Mouse (Mus musculus) neural tube, embryonic 11.5 days (tissue): Measurements from ENCODE around the gene Adam19. TPM values are rescaled to one million over a fixed set of nuclear protein-coding genes. Genes with fewer than 3 reads are reported as not detected.

ENCODE experiments used
- ATAC-seq: fragments of 200-750 bp; cut with Nextera tagmentation; 2 replicates; pipeline ENCODE4 v1.8.0; 2017; ENCODE audit warnings: moderate number of reproducible peaks, mild to moderate bottlenecking, moderate TSS enrichment, moderate library complexity; ENCODE audit not compliant: insufficient read depth, low FRiP score, low TSS enrichment
- DNase-seq: peaks from one replicate; pipeline ENCODE4 v3.0.0-alpha.2; 2015; ENCODE audit warnings: low spot score
- H3K27ac ChIP-seq: fragments of 300-500 bp; sonication (generic); 2 replicates; pipeline ENCODE4 v1.5.1; 2014; ENCODE audit warnings: low read depth, mild to moderate bottlenecking, low read length
- H3K27me3 ChIP-seq: fragments of 300-500 bp; sonication (generic); 2 replicates; pipeline ENCODE4 v1.6.1; 2014; ENCODE audit warnings: mild to moderate bottlenecking, low read length, mixed read lengths; ENCODE audit not compliant: control insufficient read depth, insufficient read depth
- H3K36me3 ChIP-seq: fragments of 300-500 bp; sonication (generic); 2 replicates; pipeline ENCODE4 v1.6.1; 2014; ENCODE audit warnings: mild to moderate bottlenecking, low read length, moderate library complexity, mixed read lengths; ENCODE audit not compliant: control insufficient read depth, insufficient read depth
- H3K4me1 ChIP-seq: fragments of 300-500 bp; sonication (generic); 2 replicates; pipeline ENCODE4 v1.6.1; 2014; ENCODE audit warnings: low read length, mixed read lengths; ENCODE audit not compliant: control insufficient read depth, insufficient read depth
- H3K4me2 ChIP-seq: fragments of 300-500 bp; sonication (generic); 2 replicates; pipeline ENCODE4 v1.6.1; 2014; ENCODE audit warnings: low read depth, mild to moderate bottlenecking, moderate library complexity
- H3K4me3 ChIP-seq: fragments of 300-500 bp; sonication (generic); 2 replicates; pipeline ENCODE4 v1.5.1; 2014; ENCODE audit warnings: low read depth, low read length
- H3K9ac ChIP-seq: fragments of 300-500 bp; sonication (generic); 2 replicates; pipeline ENCODE4 v1.6.1; 2014; ENCODE audit warnings: mild to moderate bottlenecking, low read length
- H3K9me3 ChIP-seq: fragments of 300-500 bp; sonication (generic); 2 replicates; pipeline ENCODE4 v1.6.1; 2016; ENCODE audit warnings: low read length; ENCODE audit not compliant: control insufficient read depth
- WGBS: fragments of 180-500 bp; shearing (Covaris S2); extraction: QIAGEN DNeasy Blood & Tissue Kit; methylation state at CpG from one replicate; pipeline ENCODE4 v1.1.7; 2014; 5-methylcytosine and 5-hydroxymethylcytosine counted together
- polyA plus RNA-seq: library from polyadenylated mRNA; unstranded; fragments of >200 nt; fragmentation: Nextera tagmentation; extraction: Ambion mirVana; gene quantifications from 2 replicates; pipeline ENCODE4 v1.2.1, GENCODE M21; 2014

The Adam19 gene
- polyA plus RNA-seq, 1 experiment from 2014 or later = 20.0 TPM

- Histone ChIP-seq H3K9ac (no peak overlapping the region), H3K9me3 (no peaks in the 10 kb centered on the region), H3K4me3 (no peak overlapping the region), H3K4me1 (no peaks in the 10 kb centered on the region), H3K36me3 (no peaks in the 10 kb centered on the region), H3K27me3 (no peaks in the 10 kb centered on the region), H3K27ac (no peak overlapping the region), H3K4me2 (no peak overlapping the region)
- DNase-seq (no peak), ATAC-seq (no peak)
- 62% methylated on average over 6 of the region's 6 CpGs for WGBS
Measured at GRCm38 (mm10) chr11:46102107-46102506, 46.3 kb downstream of the Adam19 start.

GRCm38 (mm10) chr11:46107046-46107445 lies 51.3 kb downstream of the Adam19 start:
- Histone ChIP-seq H3K27me3 (no peaks in the 10 kb centered on the region), H3K36me3 (no peaks in the 10 kb centered on the region), H3K27ac (no peak overlapping the region), H3K4me2 (no peak overlapping the region), H3K9me3 (no peaks in the 10 kb centered on the region), H3K4me3 (no peak overlapping the region), H3K9ac (no peak overlapping the region), H3K4me1 (no peaks in the 10 kb centered on the region)
- ATAC-seq (no peak), DNase-seq (no peak)
- WGBS = 95% methylated on average over 1 of the region's 1 CpGs

- Histone ChIP-seq H3K4me1 (no peaks in the 10 kb centered on the region), H3K9ac (no peak overlapping the region), H3K27me3 (no peaks in the 10 kb centered on the region), H3K27ac (no peak overlapping the region), H3K36me3 (no peaks in the 10 kb centered on the region), H3K9me3 (no peaks in the 10 kb centered on the region), H3K4me2 (no peak overlapping the region), H3K4me3 (no peak overlapping the region)
- DNase-seq = no peak
- no peak for ATAC-seq
- WGBS = 91% methylated on average over 5 of the region's 5 CpGs
Measured at GRCm38 (mm10) chr11:46109206-46109605, 53.4 kb downstream of the Adam19 start.

- H3K9ac ChIP-seq = no peak overlapping the region
- H3K4me3 ChIP-seq = no peak overlapping the region
- H3K27me3 ChIP-seq = no peaks in the 10 kb centered on the region
- DNase-seq = no peak
- no peaks in the 10 kb centered on the region for H3K9me3 ChIP-seq
- H3K36me3 ChIP-seq = no peaks in the 10 kb centered on the region
- ATAC-seq = no peak
- no peak overlapping the region for H3K27ac ChIP-seq
- no peak overlapping the region for H3K4me2 ChIP-seq
- WGBS = 79% methylated on average over 8 of the region's 8 CpGs
- H3K4me1 ChIP-seq = no peaks in the 10 kb centered on the region
Measured at GRCm38 (mm10) chr11:46110156-46110944, 54.6 kb downstream of the Adam19 start.

GRCm38 (mm10) chr11:46110945-46111287 lies 55.1 kb downstream of the Adam19 start:
- no peak overlapping the region for H3K4me2 ChIP-seq

GRCm38 (mm10) chr11:46113211-46113610 lies 57.4 kb downstream of the Adam19 start:
- Histone ChIP-seq H3K4me1 (no peaks in the 10 kb centered on the region), H3K36me3 (no peaks in the 10 kb centered on the region), H3K4me3 (no peak overlapping the region), H3K4me2 (no peak overlapping the region), H3K9me3 (no peaks in the 10 kb centered on the region), H3K27me3 (no peaks in the 10 kb centered on the region), H3K9ac (no peak overlapping the region), H3K27ac (no peak overlapping the region)
- no peak for DNase-seq
- whole genome bisulfite sequencing = 86% methylated on average over 3 of the region's 3 CpGs
- ATAC-seq = no peak

More at GRCm38 (mm10) chr11:46110945-46111287, 55.1 kb downstream of the Adam19 start:
- 90% methylated on average over 1 of the region's 1 CpGs for WGBS
- no peaks in the 10 kb centered on the region for H3K27me3 ChIP-seq
- H3K4me3 ChIP-seq = no peak overlapping the region
- H3K36me3 ChIP-seq = no peaks in the 10 kb centered on the region
- no peak overlapping the region for H3K9ac ChIP-seq
- DNase-seq (no peak), ATAC-seq (no peak)
- no peaks in the 10 kb centered on the region for H3K9me3 ChIP-seq
- no peaks in the 10 kb centered on the region for H3K4me1 ChIP-seq
- no peak overlapping the region for H3K27ac ChIP-seq

- no peak overlapping the region for H3K4me2 ChIP-seq
- 90% methylated on average over 7 of the region's 7 CpGs for WGBS
- no peaks in the 10 kb centered on the region for H3K4me1 ChIP-seq
- no peak overlapping the region for H3K4me3 ChIP-seq
- H3K9ac ChIP-seq = no peak overlapping the region
- no peaks in the 10 kb centered on the region for H3K9me3 ChIP-seq
- no peak for ATAC-seq
- no peaks in the 10 kb centered on the region for H3K27me3 ChIP-seq
- no peak for DNase-seq
- no peak overlapping the region for H3K27ac ChIP-seq
- H3K36me3 ChIP-seq = no peaks in the 10 kb centered on the region
Measured at GRCm38 (mm10) chr11:46114221-46114620, 58.4 kb downstream of the Adam19 start.

GRCm38 (mm10) chr11:46115011-46115410 lies 59.2 kb downstream of the Adam19 start:
- H3K9ac ChIP-seq = no peak overlapping the region
- H3K36me3 ChIP-seq = no peaks in the 10 kb centered on the region
- ATAC-seq (no peak), DNase-seq (no peak)
- 71% methylated on average over 4 of the region's 4 CpGs for WGBS
- no peaks in the 10 kb centered on the region for H3K4me1 ChIP-seq
- no peaks in the 10 kb centered on the region for H3K27me3 ChIP-seq
- H3K4me2 ChIP-seq = no peak overlapping the region
- H3K4me3 ChIP-seq = no peak overlapping the region
- no peak overlapping the region for H3K27ac ChIP-seq
- no peaks in the 10 kb centered on the region for H3K9me3 ChIP-seq

- no peaks in the 10 kb centered on the region for H3K36me3 ChIP-seq
- 77% methylated on average over 9 of the region's 9 CpGs for WGBS
- H3K9me3 ChIP-seq = no peaks in the 10 kb centered on the region
- H3K27ac ChIP-seq = no peak overlapping the region
- no peaks in the 10 kb centered on the region for H3K27me3 ChIP-seq
- no peak overlapping the region for H3K4me2 ChIP-seq
- ATAC-seq (no peak), DNase-seq (no peak)
- no peak overlapping the region for H3K9ac ChIP-seq
- H3K4me3 ChIP-seq = no peak overlapping the region
- H3K4me1 ChIP-seq = no peaks in the 10 kb centered on the region
Measured at GRCm38 (mm10) chr11:46115411-46116173, 59.8 kb downstream of the Adam19 start.
